In the genomic region with DNA sequence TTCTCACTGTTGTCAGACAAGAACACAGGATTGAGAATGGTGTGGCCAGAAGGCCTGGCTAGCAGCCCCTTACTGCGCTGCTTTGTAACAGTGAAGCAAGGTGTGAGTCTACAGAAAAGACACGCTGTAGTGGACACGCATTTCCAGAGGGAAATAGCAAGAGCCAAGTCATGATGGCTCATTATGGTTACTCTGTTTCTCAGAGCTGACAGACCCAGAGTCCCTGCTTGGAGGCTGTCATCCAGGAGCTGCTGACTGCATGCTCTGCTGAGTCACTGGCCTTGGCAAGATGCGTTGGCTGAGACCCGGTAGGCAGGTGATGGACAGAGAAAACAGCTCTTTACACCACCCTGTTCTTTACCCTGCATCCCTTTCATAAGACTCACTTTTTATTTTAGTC, we compare ENCODE assay signal across 10 mouse cellular contexts. TPM values are rescaled to one million over a fixed set of nuclear protein-coding genes. Genes with fewer than 3 reads are reported as not detected.
DNase-seq lines count a peak whose midpoint lies in the region; ATAC-seq lines count a peak whose summit lies in the region.
"Had no signal": no experiment of that assay in that cellular context is flagged by ENCODE, and none has a peak within 500 bp of the region (broad histone marks: within the 10 kb centered on the region; RNA-seq: fewer than 3 reads in every experiment).

No protein-coding gene starts in this region.

- intact Hi-C loops in left cerebral cortex, postnatal 25 days (cut with DNase I): no loop called here

- H3K27me3 ChIP-seq in midbrain, embryonic 11.5 days (ENCODE audit: control insufficient read depth, insufficient read depth, low read length): no peaks in the 10 kb centered on the region
- H3K27me3 ChIP-seq in midbrain, embryonic 14.5 days (ENCODE audit: control insufficient read depth, insufficient read depth, low read length): no peaks in the 10 kb centered on the region
- no peaks in the 10 kb centered on the region for H3K27me3 ChIP-seq in embryonic facial prominence, embryonic 10.5 days (replicated peaks; ENCODE audit: low read depth, poor library complexity, severe bottlenecking)
- H3K27me3 ChIP-seq: heart, embryonic 13.5 days had no signal

- no peak overlapping the region for H3K9ac ChIP-seq in midbrain, embryonic 11.5 days (ENCODE audit: low read length)
- H3K9ac ChIP-seq in midbrain, embryonic 14.5 days (replicated peaks; ENCODE audit: low read length): no peak overlapping the region
- H3K9ac ChIP-seq: heart, embryonic 13.5 days had no signal

- H3K4me2 ChIP-seq in midbrain, embryonic 11.5 days: no peak overlapping the region
- no peak overlapping the region for H3K4me2 ChIP-seq in midbrain, embryonic 14.5 days (ENCODE audit: low read length)
- H3K4me2 ChIP-seq: heart, embryonic 13.5 days had no signal

- no peak for ATAC-seq in midbrain, embryonic 11.5 days (ENCODE audit: low FRiP score)
- ATAC-seq in midbrain, embryonic 14.5 days (ENCODE audit: low FRiP score, low TSS enrichment): no peak

- no peaks in the 10 kb centered on the region for H3K36me3 ChIP-seq in midbrain, embryonic 11.5 days (ENCODE audit: control insufficient read depth, insufficient read depth, low read length)
- H3K36me3 ChIP-seq in midbrain, embryonic 14.5 days (ENCODE audit: control insufficient read depth, insufficient read depth, low read length): no peaks in the 10 kb centered on the region
- no peaks in the 10 kb centered on the region for H3K36me3 ChIP-seq in embryonic facial prominence, embryonic 10.5 days (replicated peaks)
- H3K36me3 ChIP-seq: heart, embryonic 13.5 days had no signal

- H3K9me3 ChIP-seq in midbrain, embryonic 11.5 days (ENCODE audit: control insufficient read depth, low read length): no peaks in the 10 kb centered on the region
- no peaks in the 10 kb centered on the region for H3K9me3 ChIP-seq in midbrain, embryonic 14.5 days (ENCODE audit: control insufficient read depth, low read length)
- no peaks in the 10 kb centered on the region for H3K9me3 ChIP-seq in embryonic facial prominence, embryonic 10.5 days
- H3K9me3 ChIP-seq: heart, embryonic 13.5 days had no signal

- H3K27ac ChIP-seq in midbrain, embryonic 11.5 days (ENCODE audit: low read depth, low read length): no peak overlapping the region
- H3K27ac ChIP-seq in midbrain, embryonic 14.5 days (replicated peaks; ENCODE audit: low read depth, low read length): no peak overlapping the region
- H3K27ac ChIP-seq in embryonic facial prominence, embryonic 10.5 days (replicated peaks): no peak overlapping the region
- H3K27ac ChIP-seq: heart, embryonic 13.5 days had no signal

- WGBS in midbrain, embryonic 11.5 days: 90% methylated on average over 5 of the region's 5 CpGs
- WGBS in midbrain, embryonic 14.5 days: 91% methylated on average over 5 of the region's 5 CpGs
- 91% methylated on average over 5 of the region's 5 CpGs for WGBS in embryonic facial prominence, embryonic 10.5 days

- DNase-seq in adrenal gland, adult (ENCODE audit: inconsistent age in 2 of 2, low spot score in 1 of 2): peak; percentile 89 to 91
- no peak for DNase-seq in adrenal gland, postnatal 4 days (ENCODE audit: low spot score in 2 of 2)
- DNase-seq in midbrain, embryonic 11.5 days (ENCODE audit: low spot score, missing footprints): peak; percentile 35
- no peak for DNase-seq in midbrain, embryonic 14.5 days
- peak; percentile 80 to 85 for DNase-seq in cerebellum, postnatal 36 days
- DNase-seq in left cerebral cortex, postnatal 25 days (ENCODE audit: low spot score in 2 of 2): peak; percentile 31 to 72
- no peak for DNase-seq in embryonic facial prominence, embryonic 10.5 days (ENCODE audit: low spot score)
- DNase-seq in thymus, adult 18-20 months: no peak

- H3K4me1 ChIP-seq in midbrain, embryonic 11.5 days (ENCODE audit: control insufficient read depth, insufficient read depth, low read length): no peaks in the 10 kb centered on the region
- H3K4me1 ChIP-seq in midbrain, embryonic 14.5 days (ENCODE audit: control insufficient read depth, insufficient read depth, low read length): no peaks in the 10 kb centered on the region
- 0 out of 2 replicates have a peak, but pooled peaks cover 5% of the 10 kb centered on the region for H3K4me1 ChIP-seq in embryonic facial prominence, embryonic 10.5 days

- H3K4me3 ChIP-seq in midbrain, embryonic 11.5 days (ENCODE audit: low read depth, low read length): no peak overlapping the region
- H3K4me3 ChIP-seq in midbrain, embryonic 14.5 days (replicated peaks; ENCODE audit: low read depth, low read length): no peak overlapping the region
- no peak overlapping the region for H3K4me3 ChIP-seq in embryonic facial prominence, embryonic 10.5 days
- H3K4me3 ChIP-seq: heart, embryonic 13.5 days had no signal

RNA-seq across cellular contexts. Expression of a gene that starts 35.5 kb away (rescaled TPM):
- 1 to 10 TPM; 1.7 to 2.9 TPM for total RNA-seq in adrenal gland, postnatal 4 days (2021)
- 0.01 and 0.08 TPM in 2 replicates for polyA plus RNA-seq in midbrain, embryonic 11.5 days (2014; fragmentation: Nextera tagmentation; extraction: Ambion mirVana)
- polyA plus RNA-seq in midbrain, embryonic 14.5 days (2014; fragmentation: Nextera tagmentation; extraction: Ambion mirVana): 0.12 and 0.18 TPM in 2 replicates
- 1 to 10 TPM; 2.6 to 2.7 TPM for total RNA-seq in left cerebral cortex, postnatal 25 days (2021)
- 0.04 and 0.05 TPM in 2 replicates for polyA plus RNA-seq in embryonic facial prominence, embryonic 10.5 days (2016; fragmentation: Nextera tagmentation; extraction: Ambion mirVana)
- polyA plus RNA-seq: liver, adult 2 months had no signal

RNA-seq across cellular contexts. Expression of a gene that starts 37.8 kb away (rescaled TPM):
- under 1 TPM in 1 of 2 experiments, not detected in 1; 0.17 TPM for total RNA-seq in adrenal gland, postnatal 4 days (2021)
- not detected in 2 replicates for polyA plus RNA-seq in midbrain, embryonic 11.5 days (2014; fragmentation: Nextera tagmentation; extraction: Ambion mirVana)
- polyA plus RNA-seq in midbrain, embryonic 14.5 days (2014; fragmentation: Nextera tagmentation; extraction: Ambion mirVana): not detected in 2 replicates
- total RNA-seq in left cerebral cortex, postnatal 25 days (2021): under 1 TPM in 1 of 2 experiments, not detected in 1; 0.21 TPM
- 0.09 TPM in 1 of 2 replicates, not detected in the other for polyA plus RNA-seq in embryonic facial prominence, embryonic 10.5 days (2016; fragmentation: Nextera tagmentation; extraction: Ambion mirVana)
- total RNA-seq: liver, adult 2 months had no signal
- polyA plus RNA-seq: liver, adult 2 months had no signal

RNA-seq across cellular contexts. Expression of a gene that starts 48.0 kb away (rescaled TPM):
- total RNA-seq in adrenal gland, postnatal 4 days (2021): 10 to 100 TPM; 11.6 to 13.8 TPM
- 3.2 and 3.4 TPM in 2 replicates for polyA plus RNA-seq in midbrain, embryonic 11.5 days (2014; fragmentation: Nextera tagmentation; extraction: Ambion mirVana)
- 1.0 and 1.2 TPM in 2 replicates for polyA plus RNA-seq in midbrain, embryonic 14.5 days (2014; fragmentation: Nextera tagmentation; extraction: Ambion mirVana)
- 1 to 10 TPM; 2.5 to 2.9 TPM for total RNA-seq in left cerebral cortex, postnatal 25 days (2021)
- polyA plus RNA-seq in embryonic facial prominence, embryonic 10.5 days (2016; fragmentation: Nextera tagmentation; extraction: Ambion mirVana): 2.1 and 2.3 TPM in 2 replicates

Comparison
In these comparisons a context has a peak if more than half of its experiments do, and no peak if none do; other contexts are left out.
1. DNase-seq: peak in adrenal gland, adult (2 of 2), midbrain, embryonic 11.5 days (single experiment), cerebellum, postnatal 36 days (2 of 2) and left cerebral cortex, postnatal 25 days (2 of 2); none in adrenal gland, postnatal 4 days (0 of 2), midbrain, embryonic 14.5 days (single experiment), embryonic facial prominence, embryonic 10.5 days (single experiment) and thymus, adult 18-20 months (0 of 2).